Mouse (Mus musculus): Measurements from ENCODE around the gene Col4a2.

- TF ChIP-seq CTCF (IDR thresholded peaks at IDR 0.05; ENCODE audit: control insufficient read depth, insufficient read depth, insufficient replicate concordance, low read depth, low read length) = no peak
- no peak for TF ChIP-seq POLR2A (IDR thresholded peaks at IDR 0.05; ENCODE audit: control insufficient read depth, low read depth, low read length)
These were observed 102.5 kb downstream of the Col4a2 start for GRCm38 (mm10) chr8:11415089-11415488.
